Mouse (Mus musculus): ENCODE measurements at regions not wholly inside any gene's neighbourhood (a gene's known extent, or its start where the extent isn't known, plus 50 kb on each side); places are given as distances from the start of the nearest gene placed in this dataset.

GRCm38 (mm10) chr12:92294887-92295286 is 445.9 kb upstream of the Sel1l start:
- no peak overlapping the region for H3K4me2 ChIP-seq
- peaks cover 9% of the 10 kb centered on the region; the same call in 1 of the 2 replicates for H3K4me1 ChIP-seq (ENCODE audit: control insufficient read depth, insufficient read depth, low read length)
- no peaks in the 10 kb centered on the region for H3K27me3 ChIP-seq (ENCODE audit: control insufficient read depth, insufficient read depth, low read length)
- H3K9ac ChIP-seq (ENCODE audit: low read length) = no peak overlapping the region
- DNase-seq (ENCODE audit: low spot score, missing footprints) (no peak), ATAC-seq (ENCODE audit: low FRiP score) (no peak)
- no peaks in the 10 kb centered on the region for H3K9me3 ChIP-seq (ENCODE audit: control insufficient read depth, low read length)
- WGBS = 83% methylated on average over 4 of the region's 4 CpGs
- H3K4me3 ChIP-seq (ENCODE audit: low read depth, low read length) = no peak overlapping the region
- no peak overlapping the region for H3K27ac ChIP-seq (ENCODE audit: low read depth, low read length)
- H3K36me3 ChIP-seq (ENCODE audit: control insufficient read depth, insufficient read depth, low read length) = no peaks in the 10 kb centered on the region

DNA sequence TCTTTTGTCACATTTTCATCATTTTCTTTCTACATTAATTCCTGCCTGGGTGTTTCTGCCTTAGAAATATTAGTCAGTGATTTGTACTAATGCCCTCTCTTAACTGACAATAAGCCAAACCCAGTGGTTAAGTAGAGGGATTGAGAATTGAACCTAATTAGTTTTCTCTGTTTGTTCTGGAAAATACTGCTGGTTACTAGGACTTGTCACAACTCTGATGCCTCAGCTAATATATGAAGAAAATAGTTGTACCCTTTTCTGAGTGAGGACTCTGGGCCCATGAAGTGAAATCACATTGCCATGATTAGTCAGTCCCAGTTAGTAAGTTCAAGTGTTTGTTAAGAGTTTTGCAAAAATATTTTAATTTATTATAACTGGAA is 444.4 kb upstream of the Sel1l start:
- H3K9me3 ChIP-seq (ENCODE audit: control insufficient read depth, low read length) = no peaks in the 10 kb centered on the region
- H3K36me3 ChIP-seq (ENCODE audit: control insufficient read depth, insufficient read depth, low read length) = no peaks in the 10 kb centered on the region
- H3K9ac ChIP-seq (ENCODE audit: low read length) = no peak overlapping the region
- no peak overlapping the region for H3K4me3 ChIP-seq (ENCODE audit: low read depth, low read length)
- H3K4me1 ChIP-seq (ENCODE audit: control insufficient read depth, insufficient read depth, low read length) = peaks cover 9% of the 10 kb centered on the region; the same call in 1 of the 2 replicates
- no peaks in the 10 kb centered on the region for H3K27me3 ChIP-seq (ENCODE audit: control insufficient read depth, insufficient read depth, low read length)
- peak overlapping the region; percentile 12; the same call in 1 of the 2 replicates for H3K4me2 ChIP-seq
- H3K27ac ChIP-seq (ENCODE audit: low read depth, low read length) = peak overlapping the region; percentile 44
- DNase-seq (ENCODE audit: low spot score, missing footprints) = no peak
- no peak; the same call in 1 of the 2 replicates for ATAC-seq (ENCODE audit: low FRiP score)

GRCm38 (mm10) chr12:92292460-92293340 is 443.7 kb upstream of the Sel1l start:
- Histone ChIP-seq H3K27me3 (ENCODE audit: control insufficient read depth, insufficient read depth, low read length) (no peaks in the 10 kb centered on the region), H3K9me3 (ENCODE audit: control insufficient read depth, low read length) (no peaks in the 10 kb centered on the region), H3K4me1 (ENCODE audit: control insufficient read depth, insufficient read depth, low read length) (peaks cover 9% of the 10 kb centered on the region; the same call in 1 of the 2 replicates), H3K9ac (ENCODE audit: low read length) (no peak overlapping the region), H3K4me2 (peak overlapping the region; percentile 12; the same call in 1 of the 2 replicates), H3K27ac (ENCODE audit: low read depth, low read length) (peak overlapping the region; percentile 44), H3K4me3 (ENCODE audit: low read depth, low read length) (no peak overlapping the region), H3K36me3 (ENCODE audit: control insufficient read depth, insufficient read depth, low read length) (no peaks in the 10 kb centered on the region)
- ATAC-seq (ENCODE audit: low FRiP score) (peak; percentile 86), DNase-seq (ENCODE audit: low spot score, missing footprints) (peak; percentile 91)
- WGBS = 17% methylated on average over 11 of the region's 11 CpGs

GRCm38 (mm10) chr12:92291490-92291889 is 442.5 kb upstream of the Sel1l start:
- Histone ChIP-seq H3K4me1 (ENCODE audit: control insufficient read depth, insufficient read depth, low read length) (peaks cover 9% of the 10 kb centered on the region; the same call in 1 of the 2 replicates), H3K27me3 (ENCODE audit: control insufficient read depth, insufficient read depth, low read length) (no peaks in the 10 kb centered on the region), H3K4me3 (ENCODE audit: low read depth, low read length) (no peak overlapping the region), H3K36me3 (ENCODE audit: control insufficient read depth, insufficient read depth, low read length) (no peaks in the 10 kb centered on the region), H3K4me2 (no peak overlapping the region), H3K9me3 (ENCODE audit: control insufficient read depth, low read length) (no peaks in the 10 kb centered on the region), H3K9ac (ENCODE audit: low read length) (no peak overlapping the region), H3K27ac (ENCODE audit: low read depth, low read length) (no peak overlapping the region)
- ATAC-seq (ENCODE audit: low FRiP score) (no peak), DNase-seq (ENCODE audit: low spot score, missing footprints) (no peak)
- WGBS = 100% methylated on average over 1 of the region's 1 CpGs

GRCm38 (mm10) chr12:92285511-92285910 is 436.6 kb upstream of the Sel1l start:
- no peak overlapping the region for H3K27ac ChIP-seq (ENCODE audit: low read depth, low read length)
- no peaks in the 10 kb centered on the region for H3K36me3 ChIP-seq (ENCODE audit: control insufficient read depth, insufficient read depth, low read length)
- no peaks in the 10 kb centered on the region for H3K27me3 ChIP-seq (ENCODE audit: control insufficient read depth, insufficient read depth, low read length)
- no peak overlapping the region for H3K4me2 ChIP-seq
- no peak overlapping the region for H3K9ac ChIP-seq (ENCODE audit: low read length)
- no peak for ATAC-seq (ENCODE audit: low FRiP score)
- H3K4me1 ChIP-seq (ENCODE audit: control insufficient read depth, insufficient read depth, low read length) = no peaks in the 10 kb centered on the region
- no peak overlapping the region for H3K4me3 ChIP-seq (ENCODE audit: low read depth, low read length)
- no peaks in the 10 kb centered on the region for H3K9me3 ChIP-seq (ENCODE audit: control insufficient read depth, low read length)
- DNase-seq (ENCODE audit: low spot score, missing footprints) = no peak
- 91% methylated on average over 5 of the region's 5 CpGs for WGBS

- 67% methylated on average over 1 of the region's 1 CpGs for WGBS
- Histone ChIP-seq H3K36me3 (ENCODE audit: control insufficient read depth, insufficient read depth, low read length) (no peaks in the 10 kb centered on the region), H3K4me2 (no peak overlapping the region)
These were observed 431.5 kb upstream of the Sel1l start for GRCm38 (mm10) chr12:92280470-92280869.

DNA sequence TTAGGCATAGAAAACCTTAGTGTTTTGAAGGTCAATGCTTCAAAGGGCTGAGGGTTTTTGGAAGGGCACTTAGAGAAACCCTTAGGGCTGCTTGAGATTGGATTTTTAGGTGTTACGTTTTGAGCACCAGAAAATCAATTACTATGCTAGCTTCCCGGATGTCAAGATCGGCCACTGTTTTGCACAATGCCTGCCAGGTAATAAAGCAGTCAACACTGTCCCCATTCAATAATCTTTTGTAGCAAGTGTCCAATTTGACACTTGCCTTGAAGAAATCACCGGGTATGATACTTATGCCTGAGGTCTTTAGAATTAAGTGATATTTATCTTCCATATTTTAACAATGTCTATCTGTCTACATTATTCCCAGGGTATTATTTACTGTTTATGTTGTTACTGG is 403.0 kb upstream of the Sel1l start:
- 43% methylated on average over 4 of the region's 4 CpGs for WGBS
- H3K4me3 ChIP-seq (ENCODE audit: low read depth, low read length) = no peak overlapping the region
- peak; percentile 61 for ATAC-seq (ENCODE audit: low FRiP score)

More at GRCm38 (mm10) chr12:92280470-92280869, 431.5 kb upstream of the Sel1l start:
- ATAC-seq (ENCODE audit: low FRiP score) (no peak), DNase-seq (ENCODE audit: low spot score, missing footprints) (no peak)
- H3K9ac ChIP-seq (ENCODE audit: low read length) = no peak overlapping the region
- no peaks in the 10 kb centered on the region for H3K27me3 ChIP-seq (ENCODE audit: control insufficient read depth, insufficient read depth, low read length)
- no peak overlapping the region for H3K4me3 ChIP-seq (ENCODE audit: low read depth, low read length)
- H3K27ac ChIP-seq (ENCODE audit: low read depth, low read length) = no peak overlapping the region
- H3K9me3 ChIP-seq (ENCODE audit: control insufficient read depth, low read length) = no peaks in the 10 kb centered on the region
- H3K4me1 ChIP-seq (ENCODE audit: control insufficient read depth, insufficient read depth, low read length) = no peaks in the 10 kb centered on the region

GRCm38 (mm10) chr12:92246790-92247451 is 398.0 kb upstream of the Sel1l start:
- Histone ChIP-seq H3K27ac (ENCODE audit: low read depth, low read length) (no peak overlapping the region), H3K4me3 (ENCODE audit: low read depth, low read length) (no peak overlapping the region), H3K36me3 (ENCODE audit: control insufficient read depth, insufficient read depth, low read length) (no peaks in the 10 kb centered on the region), H3K4me2 (no peak overlapping the region), H3K9me3 (ENCODE audit: control insufficient read depth, low read length) (no peaks in the 10 kb centered on the region), H3K9ac (ENCODE audit: low read length) (no peak overlapping the region), H3K4me1 (ENCODE audit: control insufficient read depth, insufficient read depth, low read length) (no peaks in the 10 kb centered on the region; the same call in 1 of the 2 replicates), H3K27me3 (ENCODE audit: control insufficient read depth, insufficient read depth, low read length) (no peaks in the 10 kb centered on the region)
- peak; percentile 85 for ATAC-seq (ENCODE audit: low FRiP score)
- DNase-seq (ENCODE audit: low spot score, missing footprints) = peak; percentile 85
- WGBS = 33% methylated on average over 6 of the region's 6 CpGs

More for the DNA sequence above, 403.0 kb upstream of the Sel1l start:
- Histone ChIP-seq H3K36me3 (ENCODE audit: control insufficient read depth, insufficient read depth, low read length) (no peaks in the 10 kb centered on the region), H3K9me3 (ENCODE audit: control insufficient read depth, low read length) (no peaks in the 10 kb centered on the region), H3K27me3 (ENCODE audit: control insufficient read depth, insufficient read depth, low read length) (no peaks in the 10 kb centered on the region), H3K9ac (ENCODE audit: low read length) (no peak overlapping the region), H3K4me2 (no peak overlapping the region), H3K27ac (ENCODE audit: low read depth, low read length) (no peak overlapping the region), H3K4me1 (ENCODE audit: control insufficient read depth, insufficient read depth, low read length) (no peaks in the 10 kb centered on the region; the same call in 1 of the 2 replicates)
- DNase-seq (ENCODE audit: low spot score, missing footprints) = no peak

Data from midbrain, embryonic 11.5 days (tissue).